Mouse (Mus musculus) thymus, adult 2 months (tissue): ENCODE data around the gene Ralgds. TPM values are rescaled to one million over a fixed set of nuclear protein-coding genes. Genes with fewer than 3 reads are reported as not detected.

Experiments used
- DNase-seq: peaks from one replicate; pipeline ENCODE4 v3.0.0; 2021
- H3K27ac ChIP-seq: fragments of 200-500 bp; 2 replicates; pipeline ENCODE4 v1.5.1; 2012; ENCODE audit warnings: low read length, control low read depth; ENCODE audit not compliant: control insufficient read depth, insufficient read depth
- H3K27me3 ChIP-seq: fragments of 200-500 bp; 2 replicates; pipeline ENCODE4 v1.6.1; 2012; ENCODE audit warnings: mild to moderate bottlenecking, low read length, moderate library complexity, mixed read lengths; ENCODE audit not compliant: control insufficient read depth, insufficient read depth
- H3K36me3 ChIP-seq: fragments of 200-500 bp; 2 replicates; pipeline ENCODE4 v1.6.1; 2012; ENCODE audit warnings: mild to moderate bottlenecking, low read length, moderate library complexity; ENCODE audit not compliant: control insufficient read depth, insufficient read depth
- H3K4me1 ChIP-seq: fragments of 200-500 bp; replicated peaks from 2 replicates; pipeline ENCODE4 v1.6.1; 2012; ENCODE audit warnings: low read length; ENCODE audit not compliant: control insufficient read depth, insufficient read depth
- H3K4me3 ChIP-seq: fragments of 200-500 bp; 2 replicates; pipeline ENCODE4 v1.5.1; 2012; ENCODE audit warnings: mild to moderate bottlenecking, low read length, control low read depth, moderate library complexity; ENCODE audit not compliant: control insufficient read depth, insufficient read depth
- CTCF ChIP-seq: fragments of 200-500 bp; IDR thresholded peaks from 2 replicates; pipeline ENCODE4 v1.5.1; 2012; ENCODE audit warnings: mild to moderate bottlenecking, control low read depth, low read length, moderate library complexity, borderline replicate concordance; ENCODE audit not compliant: control insufficient read depth, poor library complexity, insufficient read depth; ENCODE audit errors: extremely low read depth
- POLR2A ChIP-seq: fragments of 200-500 bp; IDR thresholded peaks from 2 replicates; pipeline ENCODE4 v1.6.1; 2012; ENCODE audit warnings: mild to moderate bottlenecking, low read length, control low read depth, moderate library complexity; ENCODE audit not compliant: control insufficient read depth, poor library complexity, insufficient read depth; ENCODE audit errors: extremely low read depth
- WGBS: fragments of 180-500 bp; shearing (Covaris S2); methylation state at CpG from one replicate; pipeline ENCODE4 v1.1.7; 2018; 5-methylcytosine and 5-hydroxymethylcytosine counted together
- polyA plus RNA-seq: library from polyadenylated mRNA; depleted of rRNA; stranded (reverse); fragments of >200 nt; gene quantifications from 2 replicates; pipeline ENCODE4 v1.2.3, GENCODE M21; 2012

Gene Ralgds
- polyA plus RNA-seq, 1 experiment = 51.6 TPM

GRCm38 (mm10) chr2:28495207-28495756, 17.6 kb upstream of the Ralgds start:
- Histone ChIP-seq H3K36me3 (no peaks in the 10 kb centered on the region), H3K27ac (no peak overlapping the region), H3K4me1 (no peaks in the 10 kb centered on the region), H3K4me3 (no peak overlapping the region), H3K27me3 (no peaks in the 10 kb centered on the region)
- no peak for DNase-seq
- WGBS = 68% methylated on average over 14 of the region's 14 CpGs
- TF ChIP-seq POLR2A = no peak
- no peak for TF ChIP-seq CTCF

DNA sequence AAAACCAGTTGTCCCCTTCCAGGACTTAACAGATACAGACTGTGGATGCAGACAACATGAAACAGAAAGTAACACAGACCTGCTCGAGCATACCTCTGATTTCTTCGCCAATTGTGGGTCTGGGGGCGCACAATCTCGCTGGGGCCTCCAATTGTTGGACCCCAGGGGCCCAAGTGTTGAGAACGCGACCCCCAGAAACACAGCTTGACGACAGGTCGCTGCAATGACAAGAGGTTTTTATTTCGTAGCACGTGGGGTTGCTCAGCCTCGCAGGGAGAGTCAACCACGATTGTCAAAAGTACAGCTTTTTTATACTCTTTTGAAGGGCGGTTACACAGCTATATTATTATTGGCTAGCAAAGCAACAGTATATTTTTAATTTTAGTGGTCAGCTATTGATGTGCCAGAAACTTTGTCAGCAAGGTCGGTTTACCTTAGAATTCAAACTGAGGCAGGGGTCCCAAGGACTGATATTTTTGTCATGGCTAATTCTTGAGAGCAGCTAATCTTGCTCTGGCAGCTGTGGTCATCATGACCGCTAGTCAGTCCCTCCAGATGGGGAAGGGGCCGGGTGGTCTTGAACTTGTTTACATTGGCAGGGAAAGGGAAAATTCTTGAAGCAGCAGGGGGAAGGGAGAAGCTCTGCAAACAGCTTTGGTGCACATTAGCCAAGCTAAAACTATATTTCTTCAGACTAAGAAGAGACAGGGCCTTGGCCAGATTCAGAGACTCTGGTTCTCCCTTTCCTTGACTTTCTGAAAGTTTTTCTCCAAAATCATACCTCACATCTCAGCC, 16.9 kb upstream of the Ralgds start:
- Histone ChIP-seq H3K4me1 (no peaks in the 10 kb centered on the region), H3K27me3 (no peaks in the 10 kb centered on the region), H3K27ac (no peak overlapping the region), H3K4me3 (no peak overlapping the region), H3K36me3 (no peaks in the 10 kb centered on the region)
- WGBS = 88% methylated on average over 16 of the region's 16 CpGs
- DNase-seq = no peak
- TF ChIP-seq POLR2A (no peak), CTCF (no peak)

- H3K36me3 ChIP-seq = no peaks in the 10 kb centered on the region
- no peak for TF ChIP-seq POLR2A
- TF ChIP-seq CTCF = no peak
- 95% methylated on average over 5 of the region's 5 CpGs for WGBS
- DNase-seq = no peak
- no peak within 1 kb of the TSS for H3K4me3 ChIP-seq
- no peak within 1 kb of the TSS for H3K27ac ChIP-seq
- no peaks in the 10 kb centered on the region for H3K4me1 ChIP-seq
- no peaks in the 10 kb centered on the region for H3K27me3 ChIP-seq
Observed at GRCm38 (mm10) chr2:28496671-28497070, 16.3 kb upstream of the Ralgds start, which contains the start of gene Gbgt1. Gene Gbgt1 (plus strand): TSS chr2:28496891.

DNA sequence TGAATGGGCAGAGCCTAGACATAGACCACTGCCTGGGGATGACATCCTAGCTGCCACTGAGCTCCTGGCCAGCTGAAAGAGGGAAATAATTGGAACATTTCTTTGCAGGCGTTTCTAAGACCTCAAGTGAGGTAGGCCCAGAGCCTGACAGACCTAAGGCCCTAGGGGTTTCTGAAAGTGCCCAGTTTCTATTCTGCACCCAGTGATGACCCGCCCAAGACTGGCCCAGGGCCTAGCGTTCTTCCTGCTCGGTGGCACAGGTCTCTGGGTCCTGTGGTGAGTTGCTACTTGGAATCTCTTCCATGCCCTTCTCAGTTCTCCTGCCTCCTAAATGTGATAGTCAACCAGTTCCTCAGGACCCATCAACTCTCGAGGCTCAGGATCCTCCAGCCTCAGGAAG, 15.4 kb upstream of the Ralgds start:
- 93% methylated on average over 5 of the region's 5 CpGs for WGBS
- H3K36me3 ChIP-seq = no peaks in the 10 kb centered on the region
- no peaks in the 10 kb centered on the region for H3K27me3 ChIP-seq
- H3K4me3 ChIP-seq = no peak overlapping the region
- no peak for TF ChIP-seq POLR2A
- no peak for TF ChIP-seq CTCF
- no peak for DNase-seq
- no peaks in the 10 kb centered on the region for H3K4me1 ChIP-seq
- H3K27ac ChIP-seq = no peak overlapping the region

DNA sequence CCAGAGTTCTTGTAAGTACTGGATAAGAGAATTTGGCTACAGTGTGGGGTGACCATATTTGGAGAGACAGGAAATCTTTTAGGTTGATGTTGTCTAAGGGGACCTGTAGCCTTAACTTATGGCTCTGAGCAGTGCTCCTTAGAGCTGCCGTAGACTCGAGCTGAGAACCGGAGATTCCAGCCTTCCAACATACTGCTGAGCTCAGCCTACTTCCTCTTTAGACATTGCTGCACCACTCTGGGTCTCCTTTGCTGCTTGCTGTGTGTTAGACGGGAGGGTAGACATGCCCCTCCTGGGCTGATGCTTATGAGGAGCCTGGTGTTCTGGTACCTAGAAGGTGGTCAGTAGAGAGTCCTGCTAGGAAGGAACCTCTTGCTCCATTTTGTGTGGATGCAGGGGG, 14.5 kb upstream of the Ralgds start:
- no peaks in the 10 kb centered on the region for H3K4me1 ChIP-seq
- 44% methylated on average over 4 of the region's 4 CpGs for WGBS
- DNase-seq = no peak
- H3K27ac ChIP-seq = no peak overlapping the region
- H3K4me3 ChIP-seq = no peak overlapping the region
- H3K36me3 ChIP-seq = no peaks in the 10 kb centered on the region
- TF ChIP-seq POLR2A (no peak), CTCF (no peak)
- no peaks in the 10 kb centered on the region for H3K27me3 ChIP-seq

- no peak for DNase-seq
- WGBS = 77% methylated on average over 10 of the region's 10 CpGs
- TF ChIP-seq POLR2A (no peak), CTCF (no peak)
- H3K27me3 ChIP-seq = no peaks in the 10 kb centered on the region
- no peak overlapping the region for H3K27ac ChIP-seq
- no peaks in the 10 kb centered on the region for H3K4me1 ChIP-seq
- H3K36me3 ChIP-seq = no peaks in the 10 kb centered on the region
- no peak overlapping the region for H3K4me3 ChIP-seq
Observed at GRCm38 (mm10) chr2:28502987-28503386, 9.9 kb upstream of the Ralgds start.

DNA sequence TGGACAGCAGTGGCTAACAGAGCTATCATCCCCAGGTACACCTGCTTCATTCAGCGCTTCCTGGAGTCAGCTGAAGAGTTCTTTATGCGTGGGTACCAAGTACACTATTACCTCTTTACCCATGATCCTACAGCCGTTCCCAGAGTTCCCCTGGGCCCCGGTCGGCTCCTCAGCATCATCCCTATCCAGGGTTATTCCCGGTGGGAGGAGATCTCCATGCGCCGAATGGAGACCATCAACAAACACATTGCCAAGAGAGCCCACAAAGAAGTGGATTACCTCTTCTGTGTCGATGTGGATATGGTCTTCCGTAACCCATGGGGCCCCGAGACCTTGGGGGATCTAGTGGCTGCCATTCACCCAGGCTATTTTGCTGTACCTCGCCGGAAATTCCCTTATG, 8.2 kb upstream of the Ralgds start:
- H3K27me3 ChIP-seq = no peaks in the 10 kb centered on the region
- no peak for DNase-seq
- H3K4me1 ChIP-seq = no peaks in the 10 kb centered on the region
- TF ChIP-seq POLR2A (no peak), CTCF (no peak)
- no peak overlapping the region for H3K4me3 ChIP-seq
- WGBS = 95% methylated on average over 13 of the region's 13 CpGs
- no peak overlapping the region for H3K27ac ChIP-seq
- H3K36me3 ChIP-seq = no peaks in the 10 kb centered on the region
